Mouse (Mus musculus): ENCODE measurements at regions not wholly inside any gene's neighbourhood (a gene's known extent, or its start where the extent isn't known, plus 50 kb on each side); places are given as distances from the start of the nearest gene placed in this dataset.
A peak's percentile ranks its signal among the peaks of the same experiment; 100 is the strongest.
"Not testable (repeated sequence)": the region's sequence is repeated elsewhere in the genome, so short reads cannot be mapped to it uniquely, and the experiment has no call there.

GRCm38 (mm10) chr5:78075203-78075602 lies 667.4 kb upstream of the Igfbp7 start:
- DNase-seq (ENCODE audit: low spot score), result no peak

- DNase-seq (ENCODE audit: low spot score), result no peak
Measured at GRCm38 (mm10) chr5:78032554-78033250, 624.9 kb upstream of the Igfbp7 start.

- no peak for DNase-seq (ENCODE audit: low spot score)
Measured at GRCm38 (mm10) chr5:78017523-78017922, 609.7 kb upstream of the Igfbp7 start.

- no peak for DNase-seq (ENCODE audit: low spot score)
Measured at GRCm38 (mm10) chr5:77986449-77987047, 578.7 kb upstream of the Igfbp7 start.

- DNase-seq (ENCODE audit: low spot score), result no peak
Measured at GRCm38 (mm10) chr5:77985269-77985668, 577.4 kb upstream of the Igfbp7 start.

- not testable (repeated sequence) for DNase-seq (ENCODE audit: low spot score)
Measured at GRCm38 (mm10) chr5:77940021-77940420, 532.2 kb upstream of the Igfbp7 start.

GRCm38 (mm10) chr5:77931874-77932273 lies 524.0 kb upstream of the Igfbp7 start:
- no peak for DNase-seq (ENCODE audit: low spot score)

GRCm38 (mm10) chr5:77921186-77921585 lies 513.3 kb upstream of the Igfbp7 start:
- no peak for DNase-seq (ENCODE audit: low spot score)

- DNase-seq (ENCODE audit: low spot score), result no peak
Measured at GRCm38 (mm10) chr5:77917086-77917676, 509.3 kb upstream of the Igfbp7 start.

GRCm38 (mm10) chr5:77916375-77916774 lies 508.5 kb upstream of the Igfbp7 start:
- DNase-seq (ENCODE audit: low spot score), result no peak

- peak; percentile 1 for DNase-seq (ENCODE audit: low spot score)
Measured at GRCm38 (mm10) chr5:77909218-77909617, 501.4 kb upstream of the Igfbp7 start.

GRCm38 (mm10) chr5:77892024-77892423 lies 484.2 kb upstream of the Igfbp7 start:
- not testable (repeated sequence) for DNase-seq (ENCODE audit: low spot score)

GRCm38 (mm10) chr5:77888534-77888933 lies 480.7 kb upstream of the Igfbp7 start:
- no peak for DNase-seq (ENCODE audit: low spot score)

- DNase-seq (ENCODE audit: low spot score), result peak; percentile 55
Measured at GRCm38 (mm10) chr5:77871403-77871802, 463.6 kb upstream of the Igfbp7 start.

- DNase-seq (ENCODE audit: low spot score), result no peak
Measured at GRCm38 (mm10) chr5:77865342-77865741, 457.5 kb upstream of the Igfbp7 start.

GRCm38 (mm10) chr5:77855191-77855590 lies 447.4 kb upstream of the Igfbp7 start:
- DNase-seq (ENCODE audit: low spot score), result no peak

- DNase-seq (ENCODE audit: low spot score), result no peak
Measured at GRCm38 (mm10) chr5:77853999-77854784, 446.4 kb upstream of the Igfbp7 start.

GRCm38 (mm10) chr5:77851645-77852044 lies 443.8 kb upstream of the Igfbp7 start:
- no peak for DNase-seq (ENCODE audit: low spot score)

GRCm38 (mm10) chr5:77838186-77839097 lies 430.6 kb upstream of the Igfbp7 start:
- no peak for DNase-seq (ENCODE audit: low spot score)

GRCm38 (mm10) chr5:77827971-77828370 lies 420.1 kb upstream of the Igfbp7 start:
- no peak for DNase-seq (ENCODE audit: low spot score)

- DNase-seq (ENCODE audit: low spot score), result no peak
Measured at GRCm38 (mm10) chr5:77826063-77826462, 418.2 kb upstream of the Igfbp7 start.

Measured in yolk sac, embryonic 10.5 days (tissue).